Mouse (Mus musculus): Measurements from ENCODE around the gene Aff1.

Aff1 gene

DNA sequence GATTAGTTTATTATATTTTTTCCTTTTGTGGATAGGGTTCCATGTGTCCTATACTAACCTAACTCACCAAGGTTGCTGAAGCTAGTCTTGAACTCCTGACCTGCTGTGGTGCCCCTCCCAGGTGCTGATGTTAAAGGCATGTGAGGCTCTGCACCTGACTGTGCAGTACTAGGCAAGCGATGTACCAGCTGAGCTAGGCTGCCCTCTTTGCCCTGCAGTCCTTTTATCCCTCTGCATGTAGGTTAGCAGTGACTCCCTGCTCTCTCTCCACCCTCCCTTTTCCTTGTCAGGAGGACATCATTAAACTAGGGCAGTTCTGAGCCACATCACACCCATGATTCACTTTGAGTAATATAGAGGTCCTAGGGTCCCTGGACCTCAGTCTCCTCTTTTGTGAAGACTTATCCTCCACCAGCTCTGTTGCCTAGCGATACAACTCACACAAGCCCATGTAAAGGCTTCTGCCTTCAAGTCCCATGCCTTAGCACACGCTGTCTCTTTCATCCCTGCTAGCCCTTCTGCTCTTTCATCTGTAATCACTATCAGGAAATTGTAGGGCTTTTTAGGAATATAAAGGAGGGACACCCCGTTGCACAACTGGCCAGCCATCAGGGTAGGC, 35.7 kb downstream of the Aff1 start:
- DNase-seq, result no peak

DNA sequence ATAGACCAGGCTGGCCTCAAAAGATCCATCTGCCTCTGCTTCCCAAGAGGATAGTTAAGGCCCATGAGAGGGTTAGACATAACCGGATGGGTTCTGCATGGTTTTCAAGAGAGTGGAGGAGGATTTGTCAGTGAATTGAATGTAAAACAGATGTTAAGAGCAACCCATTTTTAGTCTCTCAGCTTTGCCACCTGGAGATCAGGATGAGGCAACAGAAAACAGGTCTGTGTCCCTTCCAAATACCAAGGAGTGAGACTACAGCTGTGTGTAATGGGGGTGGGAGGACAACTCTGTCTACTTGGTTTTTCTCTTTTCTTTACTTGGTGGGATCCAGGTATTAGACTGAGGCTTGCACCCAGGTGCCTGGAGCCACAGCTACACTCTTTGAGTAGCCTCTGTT, 37.1 kb downstream of the Aff1 start:
- DNase-seq, result no peak

DNA sequence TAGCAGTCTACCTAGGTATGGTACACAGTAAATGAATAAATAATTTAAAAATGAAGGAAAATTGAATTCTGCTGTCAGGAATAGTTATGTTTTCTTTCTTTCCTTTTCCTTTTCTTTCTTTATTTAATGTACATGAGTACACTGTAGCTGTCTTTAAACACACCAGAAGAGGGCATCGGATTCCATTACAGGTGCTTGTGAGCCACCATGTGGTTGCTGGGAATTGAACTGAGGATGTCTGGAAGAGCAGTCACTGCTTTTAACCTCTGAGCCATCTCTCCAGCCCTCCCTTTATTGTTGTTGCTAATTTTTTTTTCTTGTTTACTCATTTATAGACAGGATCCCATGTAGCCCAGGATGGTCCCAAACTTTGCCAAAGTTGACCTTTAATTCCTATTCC, 38.0 kb downstream of the Aff1 start:
- DNase-seq, result no peak

DNA sequence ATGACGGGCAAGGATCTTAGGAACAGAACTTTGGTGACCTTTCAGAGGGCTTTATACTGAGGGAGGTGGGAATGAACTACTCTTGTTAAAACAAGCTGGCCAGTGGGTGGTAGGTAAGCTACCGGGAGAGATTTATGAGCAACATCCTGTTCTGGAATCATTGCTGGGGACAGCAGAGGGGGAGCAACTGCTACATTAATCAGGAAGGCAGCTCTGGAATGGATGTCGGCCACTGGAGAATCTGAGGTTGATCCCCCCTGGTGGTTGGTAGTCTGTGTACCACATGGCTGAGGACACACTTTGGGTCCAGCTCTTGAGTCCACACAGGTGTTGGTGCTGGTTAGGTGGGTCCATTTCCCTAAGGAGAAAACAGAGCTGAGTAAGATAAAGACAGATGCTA, 38.6 kb downstream of the Aff1 start:
- DNase-seq, result no peak

DNA sequence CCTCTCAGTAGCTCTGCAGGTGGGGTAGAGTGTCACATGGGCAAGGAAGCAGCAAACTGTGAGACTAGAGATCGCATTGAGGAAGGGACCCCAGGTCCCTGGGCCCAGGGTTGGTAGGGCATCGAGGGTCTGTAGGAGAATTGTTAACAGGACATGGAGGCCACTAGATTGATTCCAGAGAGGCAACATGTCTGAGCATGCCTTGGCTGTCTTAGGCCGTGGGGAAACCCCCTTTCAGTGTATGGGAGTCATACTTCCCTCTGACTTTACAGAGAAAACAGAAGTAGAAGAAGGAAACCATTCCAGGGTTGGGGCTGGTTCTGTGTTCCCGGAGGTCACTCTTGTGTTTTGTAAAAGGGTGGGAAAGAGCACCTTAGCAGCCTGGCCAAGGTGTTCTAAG, 40.4 kb downstream of the Aff1 start:
- no peak for DNase-seq

DNA sequence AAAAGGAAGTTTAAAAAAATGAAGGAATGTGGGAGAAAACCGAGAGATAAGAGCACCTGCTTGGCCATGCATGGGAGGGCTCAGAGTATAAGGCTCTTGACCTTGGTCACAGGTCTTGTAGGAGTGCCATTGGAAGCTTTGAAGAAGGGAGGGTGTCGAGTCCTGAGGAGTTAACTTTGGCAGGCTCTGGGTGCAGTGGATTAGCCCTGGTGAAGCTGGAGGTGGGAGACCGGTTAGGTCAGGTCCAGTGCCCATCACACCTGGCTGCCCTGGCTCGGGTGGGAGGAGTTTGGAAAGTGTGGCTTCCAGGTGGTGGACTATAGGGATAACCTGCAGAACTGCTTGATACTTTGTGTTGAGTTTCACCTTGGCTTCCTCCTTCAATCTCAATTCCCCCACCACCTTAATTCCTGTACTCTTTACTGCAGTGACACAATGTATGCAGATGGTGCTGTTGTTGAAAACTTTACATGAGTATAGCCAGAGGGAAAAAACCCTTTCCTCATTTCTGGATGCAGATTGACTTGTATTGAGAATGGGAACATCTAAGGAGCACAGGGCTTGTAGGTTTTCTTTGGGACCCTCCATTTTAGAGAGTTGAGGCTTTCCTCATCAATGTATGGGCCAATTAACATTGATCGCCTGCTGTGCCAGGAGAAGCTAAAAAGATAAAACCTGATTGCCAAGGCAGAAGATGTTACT, 43.4 kb downstream of the Aff1 start:
- peak; percentile 78 for DNase-seq

DNA sequence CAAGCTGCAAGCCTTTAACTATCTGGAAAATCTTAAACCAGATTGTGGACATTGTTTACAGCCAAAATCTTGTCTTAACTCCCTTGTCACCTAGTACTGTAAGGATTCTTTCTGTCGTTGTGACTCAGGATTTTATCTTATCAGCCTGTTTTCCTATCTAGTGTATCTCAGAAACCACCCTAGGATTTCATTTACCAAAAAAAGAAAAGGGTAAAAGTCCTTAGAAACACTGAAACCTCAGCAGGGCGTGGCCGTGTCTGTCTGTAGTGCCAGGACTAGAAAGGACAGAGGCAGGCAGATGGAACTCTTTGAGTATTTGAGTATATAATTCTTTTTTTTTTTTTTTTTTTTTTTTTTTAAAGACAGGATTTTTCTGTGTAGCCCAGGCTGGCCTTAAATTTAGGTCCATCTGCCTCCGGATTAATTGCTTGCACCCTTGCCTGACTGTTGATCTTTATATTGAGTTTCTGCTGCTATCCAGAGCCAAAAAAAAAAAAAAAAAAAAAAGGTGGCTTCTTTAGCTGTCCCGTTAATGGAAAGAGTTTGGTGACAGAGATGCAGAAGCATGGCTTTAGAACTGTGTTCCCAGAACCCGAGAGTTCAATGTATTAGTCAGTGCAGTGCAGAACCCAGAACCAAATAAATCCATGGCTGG, 44.5 kb downstream of the Aff1 start:
- DNase-seq, result no peak

DNA sequence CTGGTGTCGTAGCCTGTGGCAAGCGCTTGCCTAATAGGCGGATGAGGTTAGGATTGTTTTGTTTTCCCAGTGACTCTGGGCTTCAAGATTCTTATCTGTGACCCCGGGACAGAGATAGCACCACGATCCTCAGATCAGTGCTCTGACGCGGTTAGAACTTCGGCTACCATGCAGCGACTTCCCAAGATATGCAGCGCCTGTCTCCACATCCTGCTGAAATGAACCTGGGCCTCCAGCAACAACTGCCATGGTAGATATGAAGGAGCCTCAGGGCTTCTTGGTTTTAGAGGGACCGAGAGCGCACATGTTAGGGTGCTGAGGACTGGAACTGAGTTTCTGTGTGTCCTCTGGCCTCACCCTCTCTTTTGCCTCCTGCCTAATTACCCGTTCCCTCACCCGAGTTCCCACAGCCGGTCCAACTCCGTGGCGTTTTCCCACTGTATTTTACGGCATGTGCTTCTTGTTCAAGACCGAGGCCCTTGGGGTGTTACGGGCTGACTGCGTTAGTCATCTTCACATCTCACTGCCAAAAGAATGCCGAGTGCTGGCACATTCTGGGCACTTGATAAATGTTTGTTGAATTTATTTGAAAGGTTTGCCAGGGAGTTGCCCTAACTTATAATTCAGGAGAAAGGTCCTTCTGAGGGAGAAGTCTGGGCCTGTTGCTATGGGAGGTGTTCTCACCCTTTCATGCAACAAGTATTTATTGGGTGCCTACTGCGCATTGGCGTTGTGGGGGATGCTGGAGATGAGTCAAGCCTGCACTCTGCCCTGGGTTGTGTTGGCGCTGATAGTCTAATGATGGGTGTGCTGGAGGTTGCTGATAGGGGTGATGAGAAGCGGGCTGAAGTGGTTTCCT, 45.3 kb downstream of the Aff1 start:
- DNase-seq, result peak; percentile 54

DNA sequence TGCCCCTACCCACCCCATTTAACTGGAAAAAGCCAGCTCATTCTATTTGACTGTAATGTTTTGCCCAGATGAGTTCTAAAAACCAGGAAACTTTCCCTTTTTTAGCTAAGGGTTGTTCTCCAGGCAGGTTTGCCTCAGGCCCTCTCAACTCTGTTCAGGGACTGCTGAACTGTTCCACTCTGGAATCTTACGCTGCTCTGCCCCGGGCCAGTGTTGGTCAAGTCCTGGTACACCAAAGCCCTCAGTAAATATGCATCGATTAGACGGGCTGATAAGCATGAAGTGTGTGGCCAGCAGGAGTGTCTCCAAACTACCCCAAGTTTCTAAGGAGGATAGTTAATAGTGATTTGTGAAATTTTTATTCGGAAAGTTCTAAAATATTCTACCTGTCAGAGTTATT, 46.3 kb downstream of the Aff1 start:
- DNase-seq, result peak; percentile 51

DNA sequence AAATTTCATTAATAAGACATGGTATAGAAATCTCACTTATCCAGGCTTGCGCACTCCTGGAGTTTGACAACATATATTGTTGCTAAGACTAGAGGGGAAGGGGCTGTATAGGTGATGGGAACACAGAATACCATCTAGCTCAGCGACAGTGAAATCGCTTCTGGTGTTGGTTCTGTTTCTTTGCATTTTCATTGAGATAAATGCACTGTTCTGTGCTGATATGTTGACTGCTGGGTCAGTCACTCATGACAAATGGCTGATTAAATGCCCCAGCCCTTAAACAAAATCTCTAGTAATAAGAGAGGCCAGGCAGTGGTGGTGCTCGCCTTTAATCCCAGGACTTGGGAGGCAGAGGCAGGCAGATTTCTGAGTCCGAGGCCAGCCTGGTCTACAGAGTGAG, 47.0 kb downstream of the Aff1 start:
- no peak for DNase-seq

DNA sequence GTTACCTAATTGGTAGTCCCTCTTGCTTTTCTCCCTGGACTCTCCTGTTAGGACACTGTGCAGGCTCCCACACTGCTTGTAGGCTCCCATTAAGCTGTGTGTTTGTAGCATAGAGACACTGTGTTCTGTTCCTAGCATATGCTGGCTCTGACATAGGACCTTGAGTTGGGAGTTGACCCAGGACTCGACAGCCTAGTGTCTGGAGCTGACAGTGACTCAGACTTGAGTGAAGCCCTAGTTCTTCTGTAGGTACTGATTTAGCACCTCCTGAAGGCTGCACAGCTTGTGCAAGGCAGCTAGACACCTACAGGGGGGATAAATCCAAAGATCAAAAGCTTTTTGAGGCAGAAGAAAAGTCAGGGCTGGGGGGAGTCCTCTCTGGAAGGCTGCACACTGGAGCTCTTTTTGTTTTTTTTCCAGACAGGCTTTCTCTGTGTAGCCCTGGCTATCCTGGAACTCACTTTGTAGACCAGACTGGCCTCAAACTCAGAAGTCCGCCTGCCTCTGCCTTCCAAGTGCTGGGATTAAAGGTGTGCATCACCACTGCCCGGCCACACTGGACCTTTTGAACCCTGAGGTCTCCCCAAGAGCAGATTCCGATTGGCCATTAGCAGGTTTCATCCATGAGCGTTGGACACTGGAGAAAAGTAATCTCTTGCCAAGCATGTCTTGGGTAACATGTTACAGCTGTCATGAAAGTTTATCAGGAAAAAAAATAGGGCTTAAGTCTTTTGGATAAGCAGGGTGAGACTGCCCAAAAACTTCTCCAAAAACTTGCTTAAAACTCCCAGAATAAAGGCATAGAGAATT, 48.1 kb downstream of the Aff1 start:
- DNase-seq, result no peak

DNA sequence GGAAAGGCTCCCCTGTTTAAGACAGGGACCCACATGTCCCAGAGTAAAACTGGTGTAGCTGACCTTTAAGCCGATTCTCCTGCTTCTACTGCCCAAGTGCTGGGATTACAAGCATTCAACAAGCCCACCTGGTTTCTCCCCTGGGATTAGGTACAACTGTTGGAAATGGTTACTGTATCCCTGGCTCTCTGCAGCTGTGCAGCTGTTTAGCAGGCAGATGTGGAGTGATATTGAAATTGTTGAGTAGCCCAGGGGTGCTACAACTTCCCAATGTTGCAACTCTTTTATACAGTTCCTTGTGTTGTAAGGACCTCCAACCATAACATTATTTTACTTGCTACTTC, 48.7 kb downstream of the Aff1 start:
- no peak for DNase-seq

DNA sequence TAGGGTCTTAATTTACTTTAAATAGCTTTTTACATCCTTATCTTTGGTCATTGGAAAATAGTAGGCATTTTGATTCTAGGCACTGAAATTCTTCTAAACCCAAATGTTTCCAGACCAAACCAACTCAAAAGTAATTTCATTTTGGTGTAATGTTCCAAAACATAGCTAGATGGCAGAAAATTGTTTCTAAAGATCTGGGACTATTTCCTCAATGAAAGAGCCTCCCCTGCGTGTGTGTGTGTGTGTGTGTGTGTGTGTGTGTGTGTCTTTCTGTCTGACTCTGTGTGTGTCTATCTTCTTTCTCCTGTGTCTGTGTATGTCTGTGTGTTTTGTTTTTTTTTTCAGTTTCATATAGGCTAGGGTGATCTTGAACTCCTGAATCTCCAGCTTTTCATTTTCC, 49.3 kb downstream of the Aff1 start:
- no peak for DNase-seq

DNA sequence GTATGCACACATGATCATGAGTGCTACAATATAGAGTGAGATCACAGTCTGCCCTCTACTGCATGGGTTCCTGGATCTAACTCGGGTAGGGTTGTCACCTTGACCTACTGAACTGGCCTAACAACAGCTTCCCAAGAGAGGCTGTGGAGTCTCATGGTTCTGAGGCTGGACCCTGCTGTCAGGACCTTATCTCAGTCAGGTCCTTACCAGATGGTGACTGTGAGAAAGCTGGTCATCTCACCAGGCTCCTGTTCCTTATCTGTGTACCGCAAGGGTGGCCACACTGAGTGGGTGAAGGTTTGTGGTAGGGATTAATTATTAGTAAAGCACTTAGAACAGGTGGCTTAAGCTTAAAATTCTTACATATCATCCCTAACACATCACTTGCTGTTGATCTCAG, 49.8 kb downstream of the Aff1 start:
- DNase-seq, result no peak

DNA sequence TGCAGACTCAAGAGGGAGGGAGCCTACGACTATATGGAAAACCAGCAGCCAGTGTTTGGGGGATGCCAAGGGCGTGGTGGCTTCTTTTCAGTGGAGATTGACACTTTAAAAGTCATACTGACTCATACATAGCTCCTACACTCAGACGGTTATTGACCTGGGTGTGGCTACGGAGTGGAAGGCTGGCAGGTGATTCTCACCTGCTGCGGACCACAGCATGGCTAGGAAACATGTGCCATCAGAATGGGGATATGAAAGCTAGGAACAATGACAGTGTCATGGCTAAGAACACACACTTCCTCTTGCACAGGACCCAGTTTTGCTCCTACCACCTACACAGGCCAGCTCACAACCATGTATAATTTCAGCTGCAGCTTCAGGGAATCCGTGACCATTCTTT, 52.4 kb downstream of the Aff1 start:
- DNase-seq, result no peak

DNA sequence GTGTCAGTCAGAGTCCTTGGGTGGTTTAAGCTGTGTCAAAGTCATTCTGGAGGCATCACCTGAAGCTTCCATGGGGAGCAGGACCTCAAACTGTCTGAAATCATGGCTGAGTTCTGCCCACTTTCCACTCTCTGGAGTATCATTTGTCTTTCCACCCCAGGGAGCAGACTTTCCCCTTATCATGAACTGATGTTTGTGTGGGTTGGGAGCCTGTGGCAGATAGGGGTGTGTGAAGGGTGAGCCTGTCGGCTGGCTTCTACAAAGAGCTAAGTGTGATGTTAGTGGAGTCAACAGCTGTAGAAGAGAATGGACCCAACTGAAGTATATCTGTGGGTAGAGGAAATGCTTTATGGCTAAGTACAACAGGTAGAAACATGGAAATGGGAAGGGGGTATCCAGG, 53.5 kb downstream of the Aff1 start:
- DNase-seq, result no peak

DNA sequence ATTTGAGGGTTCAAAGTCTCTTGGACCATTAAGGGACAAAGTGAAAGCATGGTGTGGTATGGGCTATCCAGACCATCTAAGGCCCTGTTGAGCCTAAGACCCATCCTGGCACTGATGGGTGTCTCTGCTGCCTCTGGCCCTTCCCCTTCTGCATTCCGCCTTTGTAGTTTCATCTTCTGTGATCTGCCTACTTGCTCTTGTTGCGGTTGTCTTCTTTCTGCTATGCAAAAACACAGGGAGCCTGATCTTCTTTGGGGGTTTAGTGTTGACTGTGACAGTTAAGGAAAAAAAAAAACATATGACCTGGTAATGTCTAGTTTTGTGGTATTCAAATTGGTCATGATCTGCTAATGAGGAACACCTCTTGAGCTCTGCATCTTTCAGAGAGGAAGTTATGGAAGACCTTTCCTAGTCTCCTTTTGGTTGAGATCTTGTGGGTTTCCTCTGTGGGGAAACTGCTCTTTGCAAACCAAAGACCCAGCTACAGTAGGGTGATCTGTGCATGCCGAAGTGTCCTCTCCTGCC, 54.4 kb downstream of the Aff1 start:
- no peak for DNase-seq

DNA sequence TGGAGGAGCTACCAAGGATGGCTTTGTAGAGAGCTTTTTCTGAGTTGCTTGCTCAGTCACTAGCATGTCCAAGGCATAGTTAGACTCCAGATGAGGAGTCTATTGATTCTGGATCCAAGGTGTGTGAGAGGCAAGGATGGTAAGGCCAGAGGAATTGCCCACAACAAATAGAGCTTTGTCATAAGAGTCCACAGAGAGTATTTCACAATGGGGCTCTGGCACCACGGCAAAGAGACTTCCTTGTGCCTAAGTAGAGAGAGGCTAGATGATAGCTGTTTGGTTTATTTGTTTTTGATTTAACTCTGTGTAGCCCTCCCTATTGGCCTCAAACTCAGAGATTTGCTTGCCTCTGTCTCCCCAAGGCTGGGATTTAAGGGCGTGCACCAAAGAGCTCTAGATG, 54.9 kb downstream of the Aff1 start:
- no peak for DNase-seq

DNA sequence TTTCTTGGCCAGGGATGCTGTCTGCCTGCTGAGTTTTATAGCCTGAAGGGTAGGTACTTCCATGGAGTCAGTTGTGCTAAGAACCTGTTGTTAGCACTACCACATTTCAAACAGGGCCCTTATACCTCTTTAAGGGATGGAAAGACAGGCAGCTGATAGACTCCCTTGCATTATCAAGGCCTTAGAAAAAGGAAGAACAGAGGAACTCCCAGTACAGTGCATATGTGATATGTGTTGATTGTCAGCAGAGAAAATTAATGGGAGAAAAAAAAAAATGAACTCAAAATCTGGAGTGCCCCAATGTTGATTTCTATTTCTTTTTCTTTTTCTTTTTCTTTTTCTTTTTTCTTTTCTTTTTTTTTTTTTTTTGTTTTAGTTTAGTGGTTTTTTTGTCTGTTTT, 56.2 kb downstream of the Aff1 start:
- DNase-seq, result no peak

DNA sequence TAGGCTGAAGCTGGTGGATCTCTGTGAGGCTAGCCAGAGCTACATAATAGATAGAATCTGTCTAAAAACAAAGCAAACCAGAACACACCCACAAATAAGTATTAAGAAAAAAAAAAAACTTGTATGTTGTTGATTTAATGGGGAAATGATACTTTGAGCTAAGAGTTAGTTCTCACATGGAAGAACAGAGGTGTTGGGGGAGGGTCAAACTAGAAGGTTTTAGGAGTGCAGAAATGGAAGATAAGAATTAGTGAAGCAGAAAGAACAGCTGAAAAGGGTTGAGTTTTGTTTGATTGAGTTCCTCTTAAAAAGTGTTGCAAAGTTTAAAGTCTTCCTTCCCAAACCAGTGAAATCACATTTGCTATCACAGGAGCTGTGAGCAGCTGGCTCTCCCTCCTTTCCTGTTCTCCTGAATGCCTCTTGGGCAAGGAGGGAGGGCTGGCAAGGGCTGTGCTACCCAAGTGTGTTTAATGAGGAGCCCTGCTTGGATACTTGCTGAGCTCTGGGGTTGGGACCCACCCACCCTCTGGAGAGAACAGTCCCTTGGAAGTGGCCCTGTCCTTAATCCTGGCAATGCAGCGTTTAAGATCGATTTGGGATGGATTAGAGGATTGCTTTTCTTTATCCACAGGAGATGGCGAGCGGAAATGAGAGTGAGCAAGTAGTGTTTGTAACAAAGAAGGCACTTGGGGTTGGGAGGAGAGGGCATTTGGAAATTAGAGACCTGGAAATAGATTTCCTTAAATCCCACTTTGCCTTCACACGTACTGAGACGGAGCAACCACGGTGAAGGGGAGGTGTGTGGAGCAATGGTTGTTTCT, 57.5 kb downstream of the Aff1 start:
- no peak for DNase-seq

DNA sequence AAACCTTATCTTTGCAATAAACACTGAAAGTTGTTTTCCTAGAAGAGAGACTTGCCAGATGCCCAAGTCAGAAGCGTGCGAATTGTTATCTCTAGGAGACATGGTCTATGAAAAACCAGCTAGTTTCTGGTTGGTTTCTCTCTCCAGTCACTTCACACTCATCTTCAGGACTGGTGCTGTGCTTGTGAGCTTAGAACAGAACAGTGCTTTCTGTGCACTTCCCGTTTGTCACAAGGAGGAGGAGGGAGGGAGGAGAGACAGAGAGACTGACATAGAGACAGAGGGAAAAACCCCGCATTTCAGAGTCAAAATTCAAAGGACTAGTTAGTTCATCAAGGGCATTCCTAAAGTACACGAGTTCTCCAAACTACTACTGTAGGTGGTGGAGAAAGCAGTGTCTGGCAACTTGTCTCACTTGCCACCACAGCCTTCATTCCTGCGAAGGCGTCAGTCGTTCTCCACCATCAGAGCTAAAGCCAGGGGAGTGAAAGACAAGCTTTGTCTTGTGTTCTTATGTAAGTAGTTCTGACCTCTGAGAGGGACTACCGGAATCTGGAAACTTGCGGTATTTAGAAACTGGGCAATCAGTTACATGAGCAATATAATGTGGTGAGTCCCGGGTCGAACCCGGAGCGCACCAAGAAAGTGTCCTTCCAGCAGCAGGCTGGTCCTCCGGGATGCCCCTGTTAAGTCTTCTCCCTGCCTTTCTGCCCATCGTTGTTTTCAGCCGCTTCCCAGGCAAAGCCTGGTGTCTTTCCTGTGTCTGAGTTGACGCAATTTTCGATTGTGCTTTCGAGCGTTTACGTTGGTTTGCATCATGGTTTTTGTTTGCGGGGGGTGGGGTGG, 60.7 kb downstream of the Aff1 start:
- DNase-seq, result peak; percentile 54

Measured in kidney, adult 11 months (tissue).